Mouse (Mus musculus): Measurements from ENCODE around the gene Prg2. TPM values are rescaled to one million over a fixed set of nuclear protein-coding genes. Genes with fewer than 3 reads are reported as not detected.
A peak's percentile ranks its signal among the peaks of the same experiment; 100 is the strongest.

Gene Prg2
- total RNA-seq (2021) = not detected
- long read RNA-seq, experiment 1 = 0 reads
- long read RNA-seq, experiment 2 = 0 reads

GRCm38 (mm10) chr2:84980188-84980587 is at the start of gene Prg2:
Gene Prg2 (plus strand): TSS chr2:84980461.
- DNase-seq = no peak

DNA sequence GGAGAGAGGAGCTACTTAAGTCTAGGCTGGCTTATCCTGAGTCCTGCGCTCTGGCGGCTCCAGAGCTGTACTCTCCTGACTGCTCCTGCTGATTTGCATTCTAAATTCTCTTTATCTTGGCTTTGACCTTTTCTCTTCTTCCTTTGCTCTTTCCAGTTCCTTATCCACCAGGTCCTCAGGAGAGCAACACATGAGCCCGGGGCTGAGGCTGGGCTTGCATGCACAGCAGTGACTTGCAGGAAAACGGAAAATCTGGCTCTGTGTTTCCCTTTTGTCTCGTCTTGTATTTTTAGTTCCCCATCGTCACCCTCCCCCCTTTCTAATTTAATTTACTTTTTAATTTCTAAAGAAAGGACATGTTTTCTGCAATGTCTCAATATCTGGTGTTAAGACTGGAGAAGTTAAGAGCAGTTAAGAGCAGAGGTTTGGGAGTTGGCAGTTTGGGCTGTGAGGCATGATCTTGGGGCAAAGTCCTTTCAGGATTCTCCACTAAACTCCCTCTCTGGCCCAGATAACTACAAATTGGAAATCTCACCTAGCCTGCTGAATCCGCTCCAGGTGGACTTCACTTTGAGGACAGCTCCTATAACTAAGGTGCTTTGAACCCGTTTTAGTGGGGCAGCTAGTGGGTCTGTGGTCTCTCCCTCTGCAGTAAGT is 46.1 kb upstream of the Prg2 start:
- no peak for DNase-seq

GRCm38 (mm10) chr2:84934649-84935007 is 45.6 kb upstream of the Prg2 start:
- DNase-seq = no peak

- DNase-seq = no peak
These were observed 45.2 kb upstream of the Prg2 start for GRCm38 (mm10) chr2:84935065-84935464.

DNA sequence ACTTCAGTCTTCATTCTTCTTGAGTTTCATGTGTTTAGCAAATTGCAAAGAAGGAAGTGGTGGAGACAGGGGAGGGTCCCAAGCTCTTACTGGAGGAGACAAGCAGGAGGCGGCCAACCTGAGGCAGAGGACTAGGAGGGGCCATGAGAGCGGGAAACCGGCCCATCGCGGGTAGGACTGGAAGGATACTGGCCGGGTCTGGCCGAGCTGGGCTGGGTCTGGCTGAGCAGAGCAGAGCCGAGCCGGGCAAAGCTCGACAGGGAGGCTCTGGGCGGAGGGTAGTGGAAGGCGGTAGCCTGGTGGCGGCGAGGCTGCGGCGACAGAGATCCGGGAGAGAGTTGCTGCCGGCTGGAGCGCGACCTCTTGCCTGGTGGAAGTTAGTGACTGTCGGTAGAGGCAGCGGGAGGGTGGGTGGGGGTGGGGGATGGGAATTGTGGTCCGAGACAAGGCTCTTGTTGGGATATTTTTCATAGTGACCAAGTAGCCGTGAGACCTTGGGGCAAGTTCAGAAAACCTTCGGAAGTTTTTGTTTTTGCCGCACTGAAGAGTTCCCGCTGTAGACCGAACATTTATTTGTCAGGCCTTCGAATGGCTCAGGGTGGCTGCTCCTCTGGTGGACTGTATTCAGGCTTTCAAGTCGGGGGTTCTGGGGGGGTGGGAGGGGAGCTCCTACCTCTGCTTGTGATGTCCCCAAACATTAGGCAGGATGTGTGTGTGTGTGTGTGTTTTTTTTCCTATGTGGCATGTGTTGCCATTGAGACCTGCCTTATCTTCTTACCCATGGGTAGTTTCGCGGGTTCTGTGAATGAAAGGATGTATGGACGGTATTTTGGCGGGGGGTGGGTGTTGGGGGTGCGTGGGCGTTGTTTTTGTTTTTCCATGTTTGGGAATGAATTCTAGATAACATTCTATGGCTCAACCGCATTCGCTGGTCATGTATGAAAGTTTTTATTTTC is 43.5 kb upstream of the Prg2 start, which contains the start of gene Slc43a3:
Gene Slc43a3 (plus strand): TSS at position 106 of the 956 bp plus-strand sequence.
- peak; percentile 91 to 96 for DNase-seq

GRCm38 (mm10) chr2:84937491-84938150 is 42.6 kb upstream of the Prg2 start:
- peak; percentile 35 to 61 for DNase-seq

GRCm38 (mm10) chr2:84938249-84938946 is 41.9 kb upstream of the Prg2 start:
- DNase-seq = peak; percentile 61 to 73

- no peak for DNase-seq
These were observed 41.0 kb upstream of the Prg2 start for GRCm38 (mm10) chr2:84939306-84939705.

- DNase-seq = no peak
These were observed 40.5 kb upstream of the Prg2 start for GRCm38 (mm10) chr2:84939711-84940110.

- DNase-seq = peak in 1 of 2 experiments; percentile 55
These were observed 38.9 kb upstream of the Prg2 start for GRCm38 (mm10) chr2:84941332-84941731.

GRCm38 (mm10) chr2:84941795-84942194 is 38.5 kb upstream of the Prg2 start:
- DNase-seq = no peak

DNA sequence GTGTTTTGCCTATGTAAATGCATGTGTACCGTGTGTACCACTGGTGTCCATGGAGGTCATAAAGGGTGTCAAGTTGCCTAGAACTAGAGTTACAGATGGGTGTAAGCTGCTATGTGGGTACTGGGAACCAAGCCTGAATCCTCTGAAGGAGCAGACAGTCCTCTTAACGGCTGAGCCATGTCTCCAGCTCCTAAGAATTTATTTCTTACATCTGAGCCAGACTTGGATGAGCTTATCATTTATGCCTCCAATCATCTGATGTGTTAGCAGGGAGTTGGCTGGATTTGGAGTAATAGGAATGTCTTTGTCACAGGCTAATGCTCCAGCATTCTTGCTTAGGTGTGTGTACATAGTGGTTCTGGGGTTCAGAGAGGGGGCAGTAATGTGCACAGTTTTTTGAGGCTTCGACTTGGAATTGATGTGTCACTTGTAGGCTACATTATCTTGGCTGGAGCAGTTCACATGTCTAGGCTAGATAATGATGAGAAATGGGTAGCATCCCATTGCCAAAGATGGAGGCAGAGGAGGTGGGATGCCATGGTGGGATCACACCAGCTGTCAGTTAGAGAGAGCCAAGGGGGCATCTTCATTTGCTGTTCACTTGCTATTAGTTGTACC is 33.0 kb upstream of the Prg2 start:
- no peak for DNase-seq

- DNase-seq = no peak
These were observed 32.0 kb upstream of the Prg2 start for GRCm38 (mm10) chr2:84948252-84948651.

DNA sequence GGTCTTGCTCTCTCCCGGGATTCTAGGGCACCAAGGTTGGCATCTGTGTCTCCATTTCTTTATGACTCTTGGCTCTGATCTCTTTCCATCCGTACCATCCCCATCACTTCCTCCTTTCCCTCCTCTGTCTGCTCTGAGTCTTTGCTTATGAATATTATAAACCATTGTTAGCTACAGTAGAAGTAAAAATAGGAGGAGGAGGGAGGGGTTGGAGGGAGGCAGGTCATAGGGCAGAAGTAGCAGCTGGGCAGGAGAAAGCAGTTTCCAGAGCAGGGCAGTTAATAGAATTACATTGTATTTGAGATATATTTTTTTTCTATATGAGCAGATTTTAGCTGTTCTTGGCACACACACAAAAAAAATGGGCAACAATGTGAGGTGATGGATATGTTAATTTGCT is 31.5 kb upstream of the Prg2 start:
- no peak for DNase-seq

DNA sequence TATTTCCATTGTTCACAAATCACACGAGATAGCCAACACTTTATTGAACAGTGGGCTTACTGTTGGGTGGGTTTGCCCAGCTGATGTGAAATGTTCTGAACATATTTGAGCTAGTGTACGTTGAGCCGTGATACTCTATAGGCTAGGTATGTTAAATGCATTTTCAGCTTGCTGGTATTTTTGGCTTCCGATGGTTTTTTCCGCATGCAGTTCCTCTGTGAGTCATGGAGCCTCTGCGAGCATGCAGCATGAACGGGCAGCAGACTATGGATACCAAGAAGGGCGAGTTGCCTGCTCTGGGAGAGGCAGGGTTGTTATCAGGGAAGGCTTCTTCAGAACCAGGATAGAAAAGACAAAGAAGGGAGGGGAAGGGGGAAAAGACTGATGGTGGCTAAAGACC is 29.2 kb upstream of the Prg2 start:
- DNase-seq = peak in 1 of 2 experiments; percentile 6

- DNase-seq = peak in 1 of 2 experiments; percentile 5
These were observed 28.0 kb upstream of the Prg2 start for GRCm38 (mm10) chr2:84952251-84952650.

GRCm38 (mm10) chr2:84952693-84953092 is 27.6 kb upstream of the Prg2 start:
- peak in 1 of 2 experiments; percentile 3 for DNase-seq

- DNase-seq = no peak
These were observed 24.8 kb upstream of the Prg2 start for GRCm38 (mm10) chr2:84955435-84955834.

DNA sequence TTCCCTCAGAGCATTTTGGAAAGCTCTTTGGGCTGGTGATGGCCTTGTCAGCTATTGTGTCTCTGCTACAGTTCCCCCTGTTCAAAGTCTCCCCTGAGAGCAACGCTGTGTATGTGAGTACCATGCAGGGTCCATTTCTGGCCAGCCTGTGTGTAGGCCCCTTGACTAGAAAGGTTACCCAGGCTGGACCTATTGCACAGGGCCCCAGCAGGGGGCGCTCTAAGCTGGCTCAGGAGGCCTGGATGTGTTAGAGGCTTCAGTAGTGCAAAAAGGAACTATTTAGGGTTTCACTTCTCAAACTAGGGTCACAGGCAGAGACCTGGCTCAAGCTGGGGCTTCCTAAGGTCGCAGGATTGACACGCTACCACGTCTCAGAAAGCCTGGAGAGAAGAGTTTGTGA is 24.0 kb upstream of the Prg2 start:
- DNase-seq = peak; percentile 58 to 62

- no peak for DNase-seq
These were observed 21.5 kb upstream of the Prg2 start for GRCm38 (mm10) chr2:84958588-84959264.

- peak; percentile 79 to 89 for DNase-seq
These were observed 19.0 kb upstream of the Prg2 start for GRCm38 (mm10) chr2:84961300-84961699.
